Mouse (Mus musculus) brain, embryonic 14.5 days (tissue): ENCODE measurements at regions not wholly inside any gene's neighbourhood (a gene's known extent, or its start where the extent isn't known, plus 50 kb on each side); places are given as distances from the start of the nearest gene placed in this dataset.

Experiments used
- CTCF ChIP-seq: fragments of 200-500 bp; IDR thresholded peaks from 2 replicates; pipeline ENCODE4 v1.5.1; 2012; ENCODE audit warnings: inconsistent platforms, mild to moderate bottlenecking, moderate library complexity, borderline replicate concordance; ENCODE audit not compliant: insufficient read depth, insufficient read length; ENCODE audit errors: extremely low read depth
- POLR2A ChIP-seq: fragments of 200-500 bp; IDR thresholded peaks from 2 replicates; pipeline ENCODE4 v1.6.1; 2012; ENCODE audit warnings: mild to moderate bottlenecking, inconsistent platforms, borderline replicate concordance; ENCODE audit not compliant: poor library complexity, insufficient read depth, insufficient read length, severe bottlenecking; ENCODE audit errors: extremely low read depth

- peak; percentile 76; the same call in 1 of the 2 replicates for TF ChIP-seq CTCF
- TF ChIP-seq POLR2A: no peak
These were observed 180.5 kb upstream of the Ado start for GRCm38 (mm10) chr10:67729271-67729670.
